ENCODE assay signal across 9 mouse cellular contexts in the genomic region with DNA sequence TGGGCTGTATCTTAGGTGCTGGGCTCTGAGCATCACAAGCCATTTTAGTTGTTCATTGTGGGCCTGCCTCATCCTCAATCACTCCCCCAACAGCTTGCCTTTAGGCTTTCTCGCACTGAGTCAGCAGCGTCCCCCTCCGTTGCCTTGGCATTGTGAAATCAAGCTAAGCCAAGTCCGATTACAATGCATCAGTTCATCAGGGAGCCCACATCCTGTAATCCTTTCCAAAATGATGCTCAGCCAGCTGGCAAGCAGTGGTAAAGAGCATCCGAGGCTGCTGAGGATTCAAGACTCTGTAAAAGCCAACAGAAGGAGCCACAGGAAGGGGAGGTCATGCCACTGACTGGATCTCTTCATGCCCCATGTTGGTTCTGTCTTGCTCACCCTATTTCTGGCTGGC. TPM values are rescaled to one million over a fixed set of nuclear protein-coding genes. Genes with fewer than 3 reads are reported as not detected.
DNase-seq lines count a peak whose midpoint lies in the region; ATAC-seq lines count a peak whose summit lies in the region.
"Had no signal": no experiment of that assay in that cellular context is flagged by ENCODE, and none has a peak within 500 bp of the region (broad histone marks: within the 10 kb centered on the region; RNA-seq: fewer than 3 reads in every experiment).

No protein-coding gene starts in this region.

- H3K9me3 ChIP-seq in hindbrain, embryonic 16.5 days (ENCODE audit: control insufficient read depth, low read length): no peaks in the 10 kb centered on the region
- H3K9me3 ChIP-seq in hindbrain, embryonic 13.5 days: no peaks in the 10 kb centered on the region

- WGBS in hindbrain, embryonic 16.5 days: 41% methylated on average over 5 of the region's 5 CpGs
- WGBS in hindbrain, embryonic 13.5 days: 65% methylated on average over 5 of the region's 5 CpGs

- ATAC-seq in hindbrain, embryonic 16.5 days: peak; percentile 96
- no peak for ATAC-seq in hindbrain, embryonic 13.5 days (ENCODE audit: low FRiP score)

- no peaks in the 10 kb centered on the region for H3K36me3 ChIP-seq in hindbrain, embryonic 16.5 days (ENCODE audit: control insufficient read depth, insufficient read depth, low read length)
- H3K36me3 ChIP-seq in hindbrain, embryonic 13.5 days: no peaks in the 10 kb centered on the region

- H3K4me1 ChIP-seq in hindbrain, embryonic 16.5 days (ENCODE audit: control insufficient read depth, insufficient read depth, low read depth, low read length): no peaks in the 10 kb centered on the region; the same call in 1 of the 2 replicates
- no peaks in the 10 kb centered on the region for H3K4me1 ChIP-seq in hindbrain, embryonic 13.5 days (replicated peaks)

- peak; percentile 38 to 79 for DNase-seq in cerebellum, postnatal 4 days (ENCODE audit: low spot score in 2 of 2)
- peak; percentile 67 to 75 for DNase-seq in left cerebral cortex, adult 18-20 months (ENCODE audit: low spot score in 2 of 2)
- DNase-seq in right cerebral cortex, postnatal 10 days (ENCODE audit: low spot score in 2 of 2): peak; percentile 83 to 88
- DNase-seq in c-Kit-positive CD71-positive TER-119-positive erythroid progenitor cells, embryonic 14.5 days (ENCODE audit: low spot score): no peak
- DNase-seq in kidney, postnatal 25 days: no peak
- DNase-seq in thymus, postnatal 10 days (ENCODE audit: low spot score in 2 of 2): no peak

- no peak overlapping the region for H3K9ac ChIP-seq in hindbrain, embryonic 16.5 days (ENCODE audit: low read depth, low read length)
- no peak overlapping the region for H3K9ac ChIP-seq in hindbrain, embryonic 13.5 days

- no peak overlapping the region for H3K27ac ChIP-seq in hindbrain, embryonic 16.5 days (ENCODE audit: low read depth, low read length)
- no peak overlapping the region for H3K27ac ChIP-seq in hindbrain, embryonic 13.5 days

- no peak overlapping the region for H3K4me3 ChIP-seq in hindbrain, embryonic 16.5 days (ENCODE audit: low read length)
- H3K4me3 ChIP-seq in hindbrain, embryonic 13.5 days: no peak overlapping the region

- H3K27me3 ChIP-seq in hindbrain, embryonic 16.5 days (replicated peaks; ENCODE audit: control insufficient read depth, insufficient read depth, low read length): no peaks in the 10 kb centered on the region
- 0 out of 2 replicates have a peak, but pooled peaks cover 5% of the 10 kb centered on the region for H3K27me3 ChIP-seq in hindbrain, embryonic 13.5 days

- H3K4me2 ChIP-seq in hindbrain, embryonic 16.5 days (ENCODE audit: low read length): no peak overlapping the region
- H3K4me2 ChIP-seq in hindbrain, embryonic 13.5 days: no peak overlapping the region

RNA-seq across cellular contexts. Expression of a gene that starts 15.3 kb away (rescaled TPM):
- 0.02 and 0.03 TPM in 2 replicates for polyA plus RNA-seq in hindbrain, embryonic 16.5 days (2015; fragmentation: Nextera tagmentation; extraction: Ambion mirVana)
- polyA plus RNA-seq in hindbrain, embryonic 13.5 days (2015; fragmentation: Nextera tagmentation; extraction: Ambion mirVana): 0.04 TPM in 1 of 2 replicates, not detected in the other
- total RNA-seq in left cerebral cortex, adult 18-20 months (2021): not detected
- polyA plus RNA-seq: liver, adult 2 months had no signal

RNA-seq across cellular contexts. Expression of a gene that starts 32.9 kb away (rescaled TPM):
- polyA plus RNA-seq in hindbrain, embryonic 16.5 days (2015; fragmentation: Nextera tagmentation; extraction: Ambion mirVana): 0.11 and 0.30 TPM in 2 replicates
- polyA plus RNA-seq in hindbrain, embryonic 13.5 days (2015; fragmentation: Nextera tagmentation; extraction: Ambion mirVana): 0.17 TPM in 1 of 2 replicates, not detected in the other
- total RNA-seq in left cerebral cortex, adult 18-20 months (2021): not detected

Comparison
In these comparisons a context has a peak if more than half of its experiments do, and no peak if none do; other contexts are left out.
1. DNase-seq: peak in cerebellum, postnatal 4 days (2 of 2), left cerebral cortex, adult 18-20 months (2 of 2) and right cerebral cortex, postnatal 10 days (2 of 2); none in c-Kit-positive CD71-positive TER-119-positive erythroid progenitor cells, embryonic 14.5 days (single experiment), kidney, postnatal 25 days (0 of 2) and thymus, postnatal 10 days (0 of 2).